Mouse (Mus musculus): ENCODE measurements around the gene Zdhhc5. TPM values are rescaled to one million over a fixed set of nuclear protein-coding genes. Genes with fewer than 3 reads are reported as not detected.

Gene Zdhhc5
- polyA plus RNA-seq, 1 experiment from 2014 or later = 30.6 TPM

- 92% methylated on average over 10 of the region's 10 CpGs for WGBS
- Histone ChIP-seq H3K27ac (ENCODE audit: low read length) (no peak overlapping the region), H3K4me1 (ENCODE audit: insufficient read depth, low read length) (peaks cover 21% of the 10 kb centered on the region), H3K4me3 (ENCODE audit: low read length) (no peak overlapping the region), H3K4me2 (replicated peaks; ENCODE audit: low read depth, low read length) (no peak overlapping the region), H3K9ac (replicated peaks; ENCODE audit: low read length) (no peak overlapping the region), H3K9me3 (ENCODE audit: low read length) (no peaks in the 10 kb centered on the region), H3K27me3 (ENCODE audit: insufficient read depth, low read length) (no peaks in the 10 kb centered on the region), H3K36me3 (ENCODE audit: insufficient read depth, low read length) (peaks cover 24% of the 10 kb centered on the region)
- ATAC-seq (ENCODE audit: low FRiP score, low TSS enrichment) = no peak
Measured at GRCm38 (mm10) chr2:84725770-84726169, 10.8 kb upstream of the Zdhhc5 start.

GRCm38 (mm10) chr2:84723856-84724255 lies 8.9 kb upstream of the Zdhhc5 start:
- no peak overlapping the region for H3K4me3 ChIP-seq (ENCODE audit: low read length)
- WGBS = 96% methylated on average over 14 of the region's 14 CpGs
- H3K27ac ChIP-seq (ENCODE audit: low read length) = no peak overlapping the region
- peaks cover 24% of the 10 kb centered on the region for H3K36me3 ChIP-seq (ENCODE audit: insufficient read depth, low read length)
- peaks cover 21% of the 10 kb centered on the region for H3K4me1 ChIP-seq (ENCODE audit: insufficient read depth, low read length)
- H3K27me3 ChIP-seq (ENCODE audit: insufficient read depth, low read length) = no peaks in the 10 kb centered on the region
- ATAC-seq (ENCODE audit: low FRiP score, low TSS enrichment) = no peak
- H3K9me3 ChIP-seq (ENCODE audit: low read length) = no peaks in the 10 kb centered on the region
- H3K9ac ChIP-seq (replicated peaks; ENCODE audit: low read length) = no peak overlapping the region
- no peak overlapping the region for H3K4me2 ChIP-seq (replicated peaks; ENCODE audit: low read depth, low read length)

- Histone ChIP-seq H3K27ac (ENCODE audit: low read length) (no peak overlapping the region), H3K27me3 (ENCODE audit: insufficient read depth, low read length) (no peaks in the 10 kb centered on the region), H3K4me2 (replicated peaks; ENCODE audit: low read depth, low read length) (no peak overlapping the region), H3K4me3 (ENCODE audit: low read length) (no peak overlapping the region), H3K9ac (replicated peaks; ENCODE audit: low read length) (no peak overlapping the region), H3K36me3 (ENCODE audit: insufficient read depth, low read length) (peaks cover 24% of the 10 kb centered on the region), H3K4me1 (ENCODE audit: insufficient read depth, low read length) (peaks cover 15% of the 10 kb centered on the region), H3K9me3 (ENCODE audit: low read length) (no peaks in the 10 kb centered on the region)
- no peak for ATAC-seq (ENCODE audit: low FRiP score, low TSS enrichment)
- 77% methylated on average over 3 of the region's 3 CpGs for WGBS
Measured at GRCm38 (mm10) chr2:84721182-84721581, 6.2 kb upstream of the Zdhhc5 start.

GRCm38 (mm10) chr2:84720718-84721117 lies 5.7 kb upstream of the Zdhhc5 start:
- H3K9ac ChIP-seq (replicated peaks; ENCODE audit: low read length) = no peak overlapping the region
- H3K27me3 ChIP-seq (ENCODE audit: insufficient read depth, low read length) = no peaks in the 10 kb centered on the region
- H3K4me1 ChIP-seq (ENCODE audit: insufficient read depth, low read length) = peaks cover 11% of the 10 kb centered on the region
- H3K9me3 ChIP-seq (ENCODE audit: low read length) = no peaks in the 10 kb centered on the region
- H3K27ac ChIP-seq (ENCODE audit: low read length) = no peak overlapping the region
- no peak for ATAC-seq (ENCODE audit: low FRiP score, low TSS enrichment)
- no peak overlapping the region for H3K4me2 ChIP-seq (replicated peaks; ENCODE audit: low read depth, low read length)
- 89% methylated on average over 2 of the region's 2 CpGs for WGBS
- H3K4me3 ChIP-seq (ENCODE audit: low read length) = no peak overlapping the region
- peaks cover 22% of the 10 kb centered on the region for H3K36me3 ChIP-seq (ENCODE audit: insufficient read depth, low read length)

GRCm38 (mm10) chr2:84717357-84717756 lies 2.4 kb upstream of the Zdhhc5 start:
- Histone ChIP-seq H3K4me1 (ENCODE audit: insufficient read depth, low read length) (peaks cover 10% of the 10 kb centered on the region), H3K9me3 (ENCODE audit: low read length) (no peaks in the 10 kb centered on the region), H3K27ac (ENCODE audit: low read length) (no peak overlapping the region), H3K36me3 (ENCODE audit: insufficient read depth, low read length) (0 out of 2 replicates have a peak, but pooled peaks cover 6% of the 10 kb centered on the region), H3K9ac (replicated peaks; ENCODE audit: low read length) (no peak overlapping the region), H3K27me3 (ENCODE audit: insufficient read depth, low read length) (no peaks in the 10 kb centered on the region), H3K4me2 (replicated peaks; ENCODE audit: low read depth, low read length) (no peak overlapping the region), H3K4me3 (ENCODE audit: low read length) (no peak overlapping the region)
- ATAC-seq (ENCODE audit: low FRiP score, low TSS enrichment) = no peak
- 90% methylated on average over 4 of the region's 4 CpGs for WGBS

GRCm38 (mm10) chr2:84716423-84717355 lies 1.7 kb upstream of the Zdhhc5 start:
- H3K9me3 ChIP-seq (ENCODE audit: low read length) = no peaks in the 10 kb centered on the region
- 33% methylated on average over 9 of the region's 9 CpGs for WGBS
- H3K9ac ChIP-seq (replicated peaks; ENCODE audit: low read length) = peak overlapping the region; percentile 96
- ATAC-seq (ENCODE audit: low FRiP score, low TSS enrichment) = no peak
- peak overlapping the region; percentile 83 for H3K4me2 ChIP-seq (replicated peaks; ENCODE audit: low read depth, low read length)
- H3K4me1 ChIP-seq (ENCODE audit: insufficient read depth, low read length) = peaks cover 10% of the 10 kb centered on the region
- H3K27me3 ChIP-seq (ENCODE audit: insufficient read depth, low read length) = no peaks in the 10 kb centered on the region
- 0 out of 2 replicates have a peak, but pooled peaks cover 5% of the 10 kb centered on the region for H3K36me3 ChIP-seq (ENCODE audit: insufficient read depth, low read length)
- H3K4me3 ChIP-seq (ENCODE audit: low read length) = peak overlapping the region; percentile 97
- H3K27ac ChIP-seq (ENCODE audit: low read length) = peak overlapping the region; percentile 97

- peak; percentile 96 for ATAC-seq (ENCODE audit: low FRiP score, low TSS enrichment)
- Histone ChIP-seq H3K9ac (replicated peaks; ENCODE audit: low read length) (peak overlapping the region; percentile 96), H3K9me3 (ENCODE audit: low read length) (no peaks in the 10 kb centered on the region), H3K4me2 (replicated peaks; ENCODE audit: low read depth, low read length) (peak overlapping the region; percentile 83), H3K27ac (ENCODE audit: low read length) (peak overlapping the region; percentile 97), H3K4me1 (ENCODE audit: insufficient read depth, low read length) (peaks cover 10% of the 10 kb centered on the region), H3K27me3 (ENCODE audit: insufficient read depth, low read length) (no peaks in the 10 kb centered on the region), H3K36me3 (ENCODE audit: insufficient read depth, low read length) (peaks cover under 1% of the 10 kb centered on the region; the same call in 1 of the 2 replicates), H3K4me3 (ENCODE audit: low read length) (peak overlapping the region; percentile 97)
- under 1% methylated on average over 33 of the region's 33 CpGs for WGBS
Measured at GRCm38 (mm10) chr2:84715562-84716361, 782 bp upstream of the Zdhhc5 start.

- WGBS = under 1% methylated on average over 22 of the region's 26 CpGs
- peak overlapping the region; percentile 96 for H3K9ac ChIP-seq (replicated peaks; ENCODE audit: low read length)
- H3K36me3 ChIP-seq (ENCODE audit: insufficient read depth, low read length) = peaks cover 12% of the 10 kb centered on the region; the same call in 1 of the 2 replicates
- ATAC-seq (ENCODE audit: low FRiP score, low TSS enrichment) = peak; percentile 28
- peak overlapping the region; percentile 97 for H3K4me3 ChIP-seq (ENCODE audit: low read length)
- H3K9me3 ChIP-seq (ENCODE audit: low read length) = no peaks in the 10 kb centered on the region
- no peaks in the 10 kb centered on the region for H3K27me3 ChIP-seq (ENCODE audit: insufficient read depth, low read length)
- H3K27ac ChIP-seq (ENCODE audit: low read length) = peak overlapping the region; percentile 97
- H3K4me2 ChIP-seq (replicated peaks; ENCODE audit: low read depth, low read length) = peak overlapping the region; percentile 63
- H3K4me1 ChIP-seq (ENCODE audit: insufficient read depth, low read length) = peaks cover 10% of the 10 kb centered on the region
Measured at GRCm38 (mm10) chr2:84714422-84714810, 564 bp downstream of the Zdhhc5 start.

- Histone ChIP-seq H3K4me1 (ENCODE audit: insufficient read depth, low read length) (peaks cover 22% of the 10 kb centered on the region), H3K27ac (ENCODE audit: low read length) (no peak overlapping the region), H3K27me3 (ENCODE audit: insufficient read depth, low read length) (no peaks in the 10 kb centered on the region), H3K4me3 (ENCODE audit: low read length) (no peak overlapping the region), H3K36me3 (ENCODE audit: insufficient read depth, low read length) (peaks cover 18% of the 10 kb centered on the region; the same call in 1 of the 2 replicates), H3K4me2 (replicated peaks; ENCODE audit: low read depth, low read length) (no peak overlapping the region), H3K9ac (replicated peaks; ENCODE audit: low read length) (no peak overlapping the region), H3K9me3 (ENCODE audit: low read length) (no peaks in the 10 kb centered on the region)
- ATAC-seq (ENCODE audit: low FRiP score, low TSS enrichment) = no peak
- WGBS = 81% methylated on average over 2 of the region's 2 CpGs
Measured at GRCm38 (mm10) chr2:84711898-84712297, 3.1 kb downstream of the Zdhhc5 start.
